Mouse (Mus musculus) frontal cortex, postnatal 14 days (tissue): Measurements from ENCODE around the gene Chid1.

Experiments used
- DNase-seq, 2 experiments: peaks; one replicate each; pipeline ENCODE4 v3.0.0; 2022; ENCODE audit warnings: low spot score in 2 of 2

Gene Chid1

DNA sequence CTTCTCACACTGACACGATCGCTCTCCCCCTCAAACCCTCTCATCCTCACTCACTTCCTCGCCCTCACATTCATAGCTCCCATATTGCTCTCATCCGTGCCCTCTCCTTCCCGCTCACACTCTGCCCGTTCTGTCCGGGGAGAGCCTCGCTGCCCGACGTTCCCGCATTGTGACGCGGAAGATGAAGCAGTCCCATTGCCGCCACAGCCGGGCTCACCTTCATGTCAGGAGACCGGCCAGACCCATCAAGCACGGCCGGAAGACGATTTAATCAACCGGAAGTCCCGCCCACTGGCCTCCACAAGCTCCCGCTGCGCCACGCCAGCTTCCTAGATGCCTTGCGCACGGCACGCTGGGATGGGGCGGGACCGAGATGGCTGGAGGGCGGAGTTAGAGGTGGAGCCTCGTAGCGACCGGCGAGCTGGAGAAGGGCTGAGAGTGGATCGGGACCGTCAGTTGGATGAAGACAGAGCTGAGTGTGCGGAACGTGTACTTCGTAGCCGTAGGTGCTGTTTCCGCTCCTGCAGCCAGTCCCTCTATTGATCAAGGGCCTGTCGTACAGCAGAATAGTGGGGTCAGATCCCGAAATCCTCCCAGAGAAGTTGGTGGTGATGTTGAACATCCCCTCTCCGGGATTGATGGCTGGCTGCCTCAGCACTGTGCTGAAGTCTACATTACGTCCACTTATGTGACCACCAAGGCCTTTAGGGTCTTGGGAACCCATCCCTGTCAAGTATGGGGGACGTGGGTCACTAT is at the start of gene Chid1:
Chid1 (minus strand) TSS at position 302 of the 756 bp plus-strand sequence.
- peak; percentile 94 to 95 for DNase-seq

DNA sequence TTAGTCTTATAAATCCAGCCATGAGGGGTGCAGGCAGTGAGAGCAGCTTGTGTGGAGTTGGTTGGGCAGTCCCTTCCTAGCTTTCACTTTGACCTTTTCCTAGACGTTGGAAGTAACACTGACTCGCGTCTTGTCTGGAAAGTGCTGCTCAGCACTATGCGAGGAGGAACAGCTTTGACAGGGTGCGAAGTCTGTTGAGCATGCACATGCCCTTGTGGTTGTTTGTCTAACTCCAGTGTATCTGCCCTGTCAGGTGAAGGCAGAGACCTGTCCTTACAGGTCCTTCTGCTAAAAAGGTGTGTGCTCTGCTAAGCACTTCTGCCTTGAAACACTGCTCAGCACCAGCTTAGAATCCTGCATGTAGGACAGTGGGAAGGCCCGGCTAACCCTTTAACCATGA is 49.2 kb upstream of the Chid1 start:
- DNase-seq, result no peak

DNA sequence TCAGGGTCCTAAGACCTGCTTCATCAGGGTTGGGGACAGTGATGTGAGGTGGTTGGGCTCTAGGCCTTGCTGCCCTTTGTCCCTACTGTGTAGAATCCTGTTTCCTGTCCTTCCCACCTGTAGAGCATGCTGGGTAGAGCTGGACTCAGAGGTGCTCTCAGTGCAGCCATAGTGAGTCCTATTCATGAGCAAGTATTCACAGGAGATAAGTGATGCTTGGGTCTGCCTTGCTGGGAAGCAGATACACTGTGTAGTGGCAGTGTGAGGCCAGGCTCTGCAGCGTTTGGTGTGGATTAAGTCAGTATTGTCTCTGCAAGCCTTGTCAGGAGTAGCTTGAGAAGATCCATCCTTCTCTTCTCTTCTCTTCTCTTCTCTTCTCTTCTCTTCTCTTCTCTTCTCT is 46.2 kb upstream of the Chid1 start:
- DNase-seq, result no peak

DNA sequence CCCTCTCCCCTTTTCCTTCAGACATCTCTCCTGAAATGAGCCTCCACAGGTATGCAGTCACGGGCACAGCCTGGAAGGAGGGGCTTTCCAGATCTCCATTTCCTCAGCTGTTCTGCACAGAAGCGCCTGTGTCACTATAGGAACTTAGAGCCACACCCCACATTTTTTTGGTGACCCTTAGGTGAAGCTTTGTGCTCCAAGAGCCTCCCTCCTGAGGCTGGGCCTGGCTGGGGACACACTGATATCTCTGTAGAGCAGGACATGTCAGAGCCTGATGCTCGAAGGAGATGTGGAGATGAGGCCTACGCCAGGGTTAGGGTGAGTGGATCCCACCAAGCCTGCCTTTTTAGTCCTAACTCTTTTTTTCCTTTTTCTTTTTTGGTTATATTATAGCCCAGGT is 45.6 kb upstream of the Chid1 start:
- no peak for DNase-seq

DNA sequence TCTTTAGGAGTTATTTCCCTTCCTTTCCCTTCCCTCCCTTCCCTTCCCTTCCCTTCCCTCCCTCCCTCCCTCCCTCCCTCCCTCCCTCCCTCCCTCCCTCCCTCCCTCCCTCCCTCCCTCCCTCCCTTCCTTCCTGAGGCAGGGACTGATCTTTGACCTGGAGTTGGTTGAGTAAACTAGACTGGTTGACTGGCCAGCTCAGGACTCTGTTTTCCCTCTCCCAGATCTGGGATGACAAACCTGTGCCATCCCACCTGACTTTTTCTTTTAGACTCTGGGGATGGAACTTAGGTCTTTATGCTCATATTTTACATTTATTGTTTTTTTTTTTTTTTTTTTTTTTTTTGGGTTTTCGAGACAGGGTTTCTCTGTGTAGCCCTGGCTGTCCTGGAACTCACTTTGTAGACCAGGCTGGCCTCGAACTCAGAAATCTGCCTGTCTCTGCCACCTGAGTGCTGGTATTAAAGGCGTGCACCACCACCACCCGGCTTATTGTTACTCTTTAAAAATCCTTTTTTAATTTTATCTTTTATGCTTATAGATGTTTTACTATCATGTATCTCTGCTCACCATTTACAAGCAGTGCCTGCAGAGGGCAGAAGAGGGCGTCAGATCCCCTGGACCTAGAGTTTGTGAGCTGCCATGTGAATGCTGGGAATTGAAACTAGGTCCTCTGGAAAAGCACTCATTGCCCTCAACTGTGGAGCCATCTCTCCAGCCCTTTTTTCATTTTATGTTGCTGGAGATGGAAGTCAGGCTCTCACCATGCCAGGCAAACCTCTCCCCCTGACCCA is 44.6 kb upstream of the Chid1 start:
- DNase-seq, result no peak

DNA sequence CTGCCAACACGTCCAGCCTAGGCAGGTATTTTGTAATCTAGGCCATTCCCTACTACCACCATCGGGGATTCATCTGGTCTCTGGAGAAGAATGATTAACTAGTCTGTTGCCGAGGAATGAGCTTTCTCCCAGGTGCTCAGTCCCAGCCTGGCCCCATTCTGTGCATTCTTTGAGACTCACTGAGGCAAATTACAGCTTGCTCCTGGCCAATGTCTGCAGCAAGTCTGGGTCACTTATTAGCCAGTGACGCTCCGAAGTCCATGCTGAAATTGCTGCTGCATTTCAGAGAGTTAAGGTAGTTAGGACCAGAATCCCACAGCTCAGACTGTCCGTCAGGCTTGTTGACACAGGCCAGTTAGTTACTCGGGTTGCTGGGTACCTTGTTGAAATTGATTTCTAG is 41.7 kb upstream of the Chid1 start:
- DNase-seq, result no peak

DNA sequence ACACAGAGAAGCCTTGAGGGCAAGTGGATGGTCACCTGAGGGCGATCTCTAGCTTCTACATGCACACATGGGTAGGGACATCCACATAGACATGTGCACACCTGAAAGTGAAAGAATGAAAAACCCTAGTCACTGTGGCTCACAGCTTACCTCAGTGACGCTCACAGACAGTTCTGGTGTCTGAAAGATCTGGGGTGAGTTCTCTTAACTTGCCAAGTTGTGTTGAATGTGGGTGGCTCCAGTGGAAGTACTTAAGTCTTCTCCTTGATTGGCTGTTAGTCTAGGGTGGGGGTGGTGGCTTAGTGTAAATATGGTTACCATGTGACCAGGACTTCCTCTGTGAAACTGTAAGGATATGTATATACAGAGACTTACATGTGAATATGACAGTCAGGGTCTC is 39.3 kb upstream of the Chid1 start:
- no peak for DNase-seq

DNA sequence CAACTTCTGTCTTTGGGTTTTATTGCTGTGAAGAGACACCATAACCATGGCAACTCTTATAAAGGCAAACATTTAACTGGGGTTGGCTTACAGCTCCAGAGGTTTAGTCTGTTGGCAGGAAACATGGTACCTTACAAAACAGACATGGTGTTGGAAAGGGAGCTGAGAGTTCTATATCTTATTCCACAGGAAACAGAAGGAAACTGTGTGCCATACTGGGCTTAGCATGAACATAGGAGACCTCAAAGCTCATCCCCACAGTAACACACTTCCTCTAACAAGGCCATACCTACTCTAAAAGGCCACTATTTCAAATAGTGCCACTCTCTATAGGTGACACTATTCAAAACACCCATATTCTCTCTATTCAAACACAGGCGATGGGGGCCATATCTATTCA is 38.9 kb upstream of the Chid1 start:
- no peak for DNase-seq

DNA sequence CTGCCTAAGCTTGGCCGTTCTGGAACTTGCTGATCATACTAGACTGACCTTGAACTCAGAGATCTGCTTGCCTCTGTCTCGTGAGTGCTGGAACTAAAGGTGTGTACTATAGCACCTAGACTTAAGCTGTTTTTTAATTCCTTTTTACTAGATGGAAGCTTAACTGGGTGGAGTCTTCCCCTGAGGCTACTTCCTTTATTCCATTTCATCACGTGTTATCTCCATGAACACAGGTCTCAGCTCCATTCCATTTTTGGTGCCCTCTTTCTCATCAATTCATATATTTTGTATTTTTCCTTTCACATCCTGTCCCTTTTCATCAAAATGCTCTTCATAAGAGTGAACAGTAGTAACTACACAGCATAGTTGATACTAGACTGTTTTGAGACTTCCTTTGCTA is 38.1 kb upstream of the Chid1 start:
- no peak for DNase-seq

DNA sequence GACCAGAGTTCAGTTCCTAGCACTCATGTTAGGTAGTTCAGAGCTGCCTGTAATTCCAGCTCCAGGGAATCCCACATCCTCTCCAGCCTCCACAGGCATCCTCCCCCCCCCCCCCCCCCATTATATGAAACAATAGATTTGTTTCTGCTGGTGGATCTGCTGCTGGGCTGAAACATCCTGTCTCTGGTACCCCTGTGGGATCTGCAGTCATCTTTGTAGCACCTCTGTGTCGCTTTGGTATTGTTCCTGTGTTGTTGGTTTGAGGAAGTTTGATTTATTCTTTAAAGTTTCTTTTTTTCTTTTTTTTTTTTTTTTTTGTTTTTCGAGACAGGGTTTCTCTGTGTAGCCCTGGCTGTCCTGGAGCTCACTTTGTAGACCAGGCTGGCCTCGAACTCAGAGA is 35.8 kb upstream of the Chid1 start:
- no peak for DNase-seq

DNA sequence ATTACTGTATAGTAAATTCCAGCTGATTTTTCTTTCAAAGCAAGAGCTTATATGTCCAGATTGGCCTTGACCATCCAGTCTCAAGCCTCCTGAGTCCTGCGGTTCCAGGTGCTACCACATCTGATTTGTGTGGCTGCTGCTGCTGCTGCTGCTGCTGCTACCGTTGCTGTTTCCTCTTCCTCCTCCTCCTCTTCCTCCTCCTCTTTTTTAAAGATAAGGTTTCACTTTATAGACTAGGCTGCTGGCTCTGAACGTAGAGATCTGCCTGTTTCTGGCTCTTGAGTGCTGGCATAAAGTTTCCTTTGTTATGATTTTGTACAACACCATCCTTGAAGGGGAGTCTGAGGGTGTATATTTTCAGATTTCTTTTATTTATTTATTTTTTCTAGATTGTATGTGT is 34.4 kb upstream of the Chid1 start:
- no peak for DNase-seq

DNA sequence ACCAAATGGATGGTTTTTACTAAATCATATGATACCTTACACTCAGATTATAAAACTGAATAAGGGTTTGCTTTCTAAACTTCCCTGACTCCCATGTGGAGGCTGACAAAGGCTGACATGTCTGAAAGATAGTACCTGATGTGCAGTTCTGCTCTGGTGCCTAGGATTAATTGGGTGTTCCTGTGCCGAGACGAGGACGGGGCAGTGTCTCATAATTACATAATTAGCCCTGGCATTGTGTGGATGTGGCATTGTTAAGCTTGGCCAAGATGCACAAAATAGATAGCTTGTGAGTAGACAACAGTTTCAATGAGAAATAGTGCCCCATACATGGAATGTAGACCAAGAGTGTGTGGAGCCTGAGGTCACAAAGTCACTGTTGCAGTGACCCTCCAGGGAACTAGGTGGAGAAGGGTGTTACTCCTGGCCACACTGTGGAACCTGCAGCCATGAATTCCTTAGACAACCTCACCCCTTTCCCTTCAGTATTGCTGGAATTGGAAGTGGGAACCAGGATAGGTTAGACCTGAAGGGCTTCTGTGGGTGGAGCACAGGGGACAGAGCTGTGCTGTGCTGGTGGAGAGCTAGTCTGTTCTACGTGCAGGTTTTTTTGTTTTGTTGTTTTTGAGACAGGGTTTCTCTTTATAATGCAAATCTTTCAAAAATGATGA is 31.1 kb upstream of the Chid1 start:
- DNase-seq, result no peak

DNA sequence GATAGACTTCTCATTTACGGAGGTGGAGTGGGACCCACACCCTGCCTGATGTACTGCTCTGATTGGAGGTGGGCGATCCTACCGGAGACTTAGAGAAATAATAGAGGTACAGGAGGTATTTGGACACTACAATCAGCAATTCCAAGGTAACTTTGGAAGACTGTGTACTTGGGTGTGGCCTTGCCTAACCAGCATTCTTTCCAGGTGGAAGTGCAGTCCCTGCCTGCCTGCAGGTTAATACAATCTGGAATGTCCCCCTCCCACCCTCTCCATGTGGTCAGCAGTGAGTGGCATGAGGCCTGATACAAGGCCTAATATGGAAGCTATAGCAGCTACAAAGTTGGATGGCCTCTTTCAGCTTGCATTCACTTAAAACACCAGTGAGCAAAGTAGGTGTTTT is 30.3 kb upstream of the Chid1 start:
- no peak for DNase-seq

DNA sequence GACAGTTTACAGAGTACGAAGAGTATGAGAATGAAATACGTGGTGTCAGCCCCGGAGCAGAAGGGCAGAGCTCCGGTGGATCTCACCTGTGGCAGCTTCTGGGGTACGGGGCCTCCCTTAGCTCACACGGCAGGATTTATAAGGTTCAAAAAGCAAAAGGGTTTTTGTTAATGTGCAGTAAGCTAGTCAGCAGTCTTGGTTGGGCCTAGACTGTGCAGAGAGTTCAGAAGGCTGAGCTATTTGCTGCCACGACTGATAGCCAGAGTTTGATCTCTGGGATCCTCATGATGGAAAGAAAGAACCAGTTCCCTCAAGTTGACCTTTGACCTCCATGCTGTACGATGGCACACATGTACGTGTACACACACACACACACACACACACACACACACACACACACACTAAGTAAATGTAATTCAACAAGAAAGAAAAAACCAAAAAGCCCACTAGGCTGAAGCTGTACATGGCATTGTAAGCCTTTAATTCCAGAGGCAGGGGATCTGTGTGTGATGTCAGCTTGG is 29.7 kb upstream of the Chid1 start:
- no peak for DNase-seq

DNA sequence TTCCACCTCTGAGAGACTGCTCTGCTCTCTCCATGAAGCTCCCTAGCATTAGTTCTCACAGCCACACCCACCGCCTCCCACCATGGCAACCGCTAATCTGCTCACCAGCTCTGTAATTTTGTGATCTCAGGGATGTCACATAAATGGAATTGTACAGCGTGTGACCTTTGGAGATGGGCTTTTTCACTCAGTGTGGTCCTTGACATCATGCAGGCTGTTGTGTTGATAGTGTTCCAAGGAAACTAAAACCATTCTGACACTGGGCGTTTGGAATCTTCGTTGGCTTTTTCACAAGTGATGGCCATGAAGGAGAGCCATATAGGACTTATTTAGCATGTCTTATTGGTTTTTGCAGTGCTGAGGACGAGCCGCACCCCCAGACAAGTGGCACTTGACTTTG is 26.9 kb upstream of the Chid1 start:
- no peak for DNase-seq

DNA sequence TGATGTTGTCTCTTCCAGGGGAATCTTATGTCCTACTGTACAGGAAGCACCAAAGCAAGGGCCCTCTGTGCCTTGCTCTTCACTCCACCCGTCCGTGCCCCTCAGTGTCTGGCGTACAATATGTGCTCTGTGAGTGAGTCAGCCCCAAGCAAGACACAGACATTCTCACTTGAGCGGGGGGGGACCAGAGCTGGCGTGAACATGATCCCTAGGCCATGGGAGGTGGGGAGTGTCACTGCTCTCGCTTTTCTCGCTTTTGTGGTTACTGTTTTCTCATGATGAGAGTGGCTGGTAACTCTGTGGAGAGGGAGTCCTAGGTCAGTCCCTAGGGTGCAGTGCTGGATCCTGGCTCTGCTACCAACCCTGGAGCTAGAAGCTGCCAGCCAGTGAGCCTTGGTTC is 24.9 kb upstream of the Chid1 start:
- no peak for DNase-seq

DNA sequence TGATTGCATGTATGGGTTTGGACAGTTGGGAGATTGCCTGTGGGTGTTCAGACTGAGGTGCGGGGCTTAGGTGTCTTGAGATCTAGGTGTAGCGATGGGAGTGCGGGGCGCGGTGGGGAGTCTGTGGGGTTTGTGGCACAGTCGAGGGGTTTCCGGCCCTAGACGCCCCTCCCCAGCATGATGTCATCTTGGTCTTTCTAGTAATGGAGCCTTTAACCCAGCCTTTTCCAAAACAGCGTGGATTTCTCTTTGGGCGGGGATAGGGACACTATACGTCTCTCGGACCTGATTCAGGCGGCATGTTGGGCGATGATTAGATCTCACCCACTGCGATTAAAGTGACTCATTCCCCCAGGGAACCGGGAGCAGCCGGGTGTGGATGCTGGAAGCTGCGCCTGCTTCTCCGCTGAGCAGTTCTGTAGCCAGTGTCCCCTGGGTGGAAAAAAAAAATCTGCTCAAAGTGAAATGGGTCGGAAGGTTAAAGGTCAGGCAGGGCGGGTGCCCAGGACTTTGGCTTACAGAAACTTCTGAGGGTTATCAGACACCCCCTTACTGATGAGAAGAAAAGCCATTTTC is 23.3 kb upstream of the Chid1 start:
- DNase-seq, result peak; percentile 25 to 31

DNA sequence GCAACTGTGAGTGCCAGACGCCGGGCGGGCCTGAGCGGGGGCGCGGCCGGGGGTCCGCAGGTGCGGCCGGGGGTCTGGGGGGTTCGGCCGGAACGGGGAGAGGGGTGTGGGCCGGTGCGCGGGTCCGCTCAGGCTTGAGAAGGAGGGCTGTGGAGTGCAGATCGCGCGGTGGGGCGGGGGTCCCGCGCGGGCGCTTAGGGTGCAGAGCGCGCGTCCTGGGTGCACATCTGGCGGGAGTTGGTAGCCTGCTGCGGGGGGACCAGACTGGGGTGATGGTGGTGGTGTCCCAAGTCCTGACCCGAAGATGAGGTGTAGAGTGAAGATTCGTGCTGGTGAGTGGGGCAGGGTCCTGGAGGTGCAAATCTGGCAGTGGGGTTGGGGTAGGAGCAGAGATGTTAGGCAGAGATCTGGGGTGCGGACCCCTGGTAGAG is 22.8 kb upstream of the Chid1 start:
- DNase-seq, result peak in 1 of 2 experiments; percentile 19

DNA sequence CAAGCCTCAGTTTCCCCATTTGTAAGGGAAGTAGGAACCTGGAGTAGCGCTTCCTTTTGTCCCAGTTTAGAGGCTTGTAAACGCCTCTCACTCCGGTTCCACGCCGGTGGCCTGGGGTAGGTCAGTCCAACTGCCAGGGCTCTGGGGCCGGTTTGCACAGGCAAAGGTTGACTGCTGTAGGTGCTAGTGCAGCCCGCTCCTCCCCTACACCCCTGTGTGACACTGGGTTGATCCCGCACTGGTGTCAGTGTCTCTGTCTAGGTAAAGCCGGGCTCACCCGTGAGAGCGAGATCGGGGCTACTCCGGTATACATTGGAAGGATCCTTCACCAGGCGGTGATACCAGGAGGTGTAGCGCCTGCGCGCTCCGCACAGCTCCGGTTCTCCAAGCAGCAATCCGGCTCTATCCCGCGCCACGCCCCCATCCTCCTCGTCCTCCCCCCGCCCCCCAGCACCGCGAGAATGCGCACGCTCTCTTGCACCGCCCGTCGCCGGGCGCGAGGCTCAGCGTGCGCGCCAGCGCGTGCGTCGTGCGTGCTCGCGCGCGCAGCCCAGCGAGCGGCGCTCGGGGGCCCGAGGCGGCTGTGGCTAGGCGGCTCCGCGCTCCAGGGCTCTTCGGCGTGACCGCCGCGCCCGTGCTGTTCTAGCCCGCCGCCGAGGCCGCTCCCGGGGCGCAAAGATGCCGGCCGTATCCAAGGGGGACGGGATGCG is 22.2 kb upstream of the Chid1 start, which contains the start of gene Ap2a2:
Ap2a2 (plus strand) TSS at position 492 of the 710 bp plus-strand sequence.
- peak; percentile 81 to 84 for DNase-seq

DNA sequence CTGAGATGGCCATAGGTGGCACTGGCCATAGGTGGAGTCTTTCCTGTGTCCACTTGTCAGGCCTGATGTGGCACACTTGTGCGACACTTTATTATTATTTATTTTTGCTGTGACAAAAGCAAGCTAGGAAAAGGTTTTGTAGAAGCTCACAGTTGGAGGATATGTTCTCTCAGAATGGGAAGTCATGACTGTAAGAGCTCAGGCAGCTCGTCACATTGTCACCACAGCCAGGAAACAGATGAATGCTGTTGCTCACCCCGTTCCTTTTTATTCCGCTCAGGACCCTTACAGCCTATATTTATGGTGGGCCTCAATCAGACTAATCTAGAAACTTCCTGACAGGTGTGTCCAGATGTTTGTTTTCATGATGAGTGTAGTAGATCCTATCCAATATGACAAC is 20.8 kb upstream of the Chid1 start:
- DNase-seq, result no peak

DNA sequence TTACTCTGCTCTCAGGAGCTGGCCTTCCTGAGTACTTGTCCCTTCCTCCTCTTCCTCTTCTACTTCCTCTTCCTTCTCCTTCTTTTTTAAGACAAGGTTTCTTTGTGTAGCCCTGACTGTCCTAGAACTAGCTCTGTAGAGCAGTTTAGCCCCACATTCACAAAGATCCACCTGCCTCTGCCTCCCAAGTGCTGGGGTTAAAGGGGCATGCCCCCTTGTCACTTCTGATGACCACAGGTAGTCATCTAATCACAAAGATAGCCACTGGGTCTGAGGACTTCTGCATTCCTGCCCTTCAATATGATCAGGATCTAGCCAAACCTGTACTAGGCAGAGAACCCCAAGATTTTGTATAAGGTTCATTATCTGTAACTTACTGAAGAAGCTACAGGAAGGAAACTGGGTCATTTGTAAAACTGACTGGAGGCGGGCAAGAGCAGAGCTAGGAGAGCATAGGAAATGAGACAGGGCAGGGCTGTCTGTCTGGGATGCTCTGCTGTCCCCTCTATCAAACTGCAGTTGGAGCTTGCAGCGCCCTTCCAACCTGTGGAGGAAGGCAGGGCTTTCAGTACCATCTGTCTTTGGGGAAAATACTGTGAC is 20.2 kb upstream of the Chid1 start:
- no peak for DNase-seq
